Mouse (Mus musculus) pancreas, adult 10 weeks (tissue): ENCODE measurements around the gene Ifrd2. TPM values are rescaled to one million over a fixed set of nuclear protein-coding genes. Genes with fewer than 3 reads are reported as not detected.

Experiments
- polyA plus RNA-seq: library from polyadenylated mRNA; stranded (reverse); fragments of 350-450 nt; fragmentation: Illumina TruSeq; extraction: RNeasy Lipid Tissue Mini Kit (QIAGEN cat#74804); gene quantifications from one replicate; pipeline ENCODE4 v1.2.3, GENCODE M21; 2015; ENCODE audit warnings: low read depth, low replicate concordance; ENCODE audit not compliant: insufficient read depth

Gene Ifrd2
- polyA plus RNA-seq, result 23.7 TPM

GRCm38 (mm10) chr9:107586974-107587832 lies at the start of gene Ifrd2:
Gene Ifrd2, plus strand, starts transcription at chr9:107587642.

DNA sequence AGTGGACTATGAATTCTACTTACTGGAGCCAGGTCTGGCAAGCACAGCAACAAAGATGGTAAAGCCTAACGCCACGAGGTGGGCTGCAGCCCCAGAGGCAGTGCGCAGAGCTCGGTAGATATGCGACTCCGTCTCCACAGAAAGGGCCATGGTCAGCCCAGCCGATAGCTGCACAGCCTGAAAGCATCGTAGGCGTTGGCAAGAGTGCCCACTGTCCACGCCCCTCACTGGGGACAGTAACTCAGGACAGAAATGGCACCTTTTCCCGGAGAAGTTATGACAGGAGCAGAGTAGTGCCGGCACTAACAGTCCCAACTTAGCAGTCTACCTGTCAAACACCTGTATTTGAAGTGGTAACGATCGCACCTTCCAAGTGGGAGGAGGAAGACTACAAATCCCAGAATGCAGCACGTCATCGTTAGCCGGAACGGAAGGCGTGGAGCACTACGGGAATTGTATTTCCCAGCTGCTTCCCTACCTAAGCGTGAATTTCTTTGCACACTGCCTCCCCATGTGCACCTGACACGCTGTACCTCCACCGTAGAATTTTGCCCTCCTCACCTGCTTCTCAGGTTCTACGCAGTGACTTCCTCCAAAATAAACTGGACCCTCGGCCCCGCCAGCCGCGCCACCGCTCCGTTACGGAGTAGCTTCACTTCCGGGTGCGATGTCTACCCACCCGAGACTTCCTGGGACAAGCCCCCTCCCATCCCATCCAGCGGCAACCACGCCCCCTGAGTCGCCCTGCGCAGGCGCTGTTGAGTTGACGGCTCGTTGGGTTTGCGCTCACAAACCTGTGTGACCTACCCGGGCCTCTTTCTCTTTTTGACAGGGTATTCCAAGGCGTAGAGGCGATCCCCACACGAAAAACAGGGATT lies 45.7 kb upstream of the Ifrd2 start, which contains the start of the genes Cyb561d2 and Nprl2:
Gene Cyb561d2, minus strand, starts transcription at position 720 of the 878 bp plus-strand sequence.
Gene Nprl2, plus strand, starts transcription at position 753 of the 878 bp plus-strand sequence.

GRCm38 (mm10) chr9:107547026-107547425 lies 40.4 kb upstream of the Ifrd2 start, which contains the start of gene Zmynd10:
Gene Zmynd10, plus strand, starts transcription at chr9:107547298.

GRCm38 (mm10) chr9:107551117-107551889 lies 36.1 kb upstream of the Ifrd2 start, which contains the start of gene Rassf1:
Gene Rassf1, plus strand, starts transcription at chr9:107551555.

GRCm38 (mm10) chr9:107563029-107563581 lies 24.3 kb upstream of the Ifrd2 start, which contains the start of gene Tusc2:
Gene Tusc2, plus strand, starts transcription at chr9:107563255.

GRCm38 (mm10) chr9:107567702-107568319 lies 19.6 kb upstream of the Ifrd2 start, which contains the start of gene Hyal2:
Gene Hyal2, plus strand, starts transcription at chr9:107567945.

DNA sequence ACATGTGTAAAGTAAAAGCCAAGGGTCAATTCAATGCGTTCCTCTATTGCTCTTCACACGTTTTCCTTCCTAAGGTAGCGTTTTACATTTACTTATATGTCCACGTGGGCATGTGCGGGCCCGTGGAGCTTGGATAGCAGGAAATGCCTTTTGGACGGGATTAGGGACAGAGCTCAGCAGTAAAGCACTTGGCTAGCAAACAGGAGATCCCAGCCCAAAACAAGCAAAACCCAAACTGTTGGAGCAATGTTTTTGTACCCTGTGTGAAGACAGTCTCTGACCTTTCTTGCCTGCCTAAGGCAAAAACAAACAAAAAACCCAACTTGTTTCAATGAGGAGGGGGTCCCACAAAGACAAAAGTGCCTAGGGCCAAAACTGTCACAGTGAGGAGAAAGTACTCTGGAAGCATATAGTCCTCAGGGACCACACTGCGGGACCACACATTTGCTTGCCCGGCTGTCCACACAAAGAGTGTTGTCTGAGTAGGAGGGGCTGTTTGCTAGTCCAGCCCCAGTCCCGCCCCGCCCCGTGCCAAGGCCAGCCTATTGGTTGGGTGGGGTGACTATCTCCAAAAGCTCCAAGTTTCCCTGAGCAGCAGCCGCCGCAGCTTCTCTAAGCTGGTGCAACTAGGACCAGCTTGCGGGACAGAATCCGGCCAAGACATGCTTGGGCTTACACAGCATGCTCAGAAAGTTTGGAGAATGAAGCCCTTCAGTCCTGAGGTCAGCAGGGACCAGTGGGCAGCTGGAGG lies 10.9 kb upstream of the Ifrd2 start, which contains the start of gene Hyal1:
Gene Hyal1, plus strand, starts transcription at position 571 of the 751 bp plus-strand sequence.

DNA sequence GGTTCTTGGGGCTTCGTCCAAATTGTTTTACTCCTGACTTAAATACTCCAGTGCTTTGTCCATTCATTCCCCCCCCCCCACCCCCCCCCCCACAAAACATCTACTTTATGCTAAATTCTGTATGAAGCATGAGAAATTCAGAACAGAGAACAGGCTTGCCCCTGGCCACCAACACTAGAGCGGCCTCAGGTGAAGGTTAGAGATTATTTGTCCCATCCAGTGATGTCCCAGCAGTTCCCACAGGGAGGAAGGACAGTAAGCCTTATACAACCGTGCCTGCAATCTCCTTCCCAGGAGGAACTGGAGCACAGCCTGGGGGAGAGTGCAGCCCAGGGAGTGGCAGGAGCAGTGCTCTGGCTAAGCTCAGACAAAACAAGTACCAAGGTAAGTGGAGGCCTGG lies 8.9 kb upstream of the Ifrd2 start, which contains the start of gene Naa80:
Gene Naa80, plus strand, starts transcription at position 301 of the 400 bp plus-strand sequence.

DNA sequence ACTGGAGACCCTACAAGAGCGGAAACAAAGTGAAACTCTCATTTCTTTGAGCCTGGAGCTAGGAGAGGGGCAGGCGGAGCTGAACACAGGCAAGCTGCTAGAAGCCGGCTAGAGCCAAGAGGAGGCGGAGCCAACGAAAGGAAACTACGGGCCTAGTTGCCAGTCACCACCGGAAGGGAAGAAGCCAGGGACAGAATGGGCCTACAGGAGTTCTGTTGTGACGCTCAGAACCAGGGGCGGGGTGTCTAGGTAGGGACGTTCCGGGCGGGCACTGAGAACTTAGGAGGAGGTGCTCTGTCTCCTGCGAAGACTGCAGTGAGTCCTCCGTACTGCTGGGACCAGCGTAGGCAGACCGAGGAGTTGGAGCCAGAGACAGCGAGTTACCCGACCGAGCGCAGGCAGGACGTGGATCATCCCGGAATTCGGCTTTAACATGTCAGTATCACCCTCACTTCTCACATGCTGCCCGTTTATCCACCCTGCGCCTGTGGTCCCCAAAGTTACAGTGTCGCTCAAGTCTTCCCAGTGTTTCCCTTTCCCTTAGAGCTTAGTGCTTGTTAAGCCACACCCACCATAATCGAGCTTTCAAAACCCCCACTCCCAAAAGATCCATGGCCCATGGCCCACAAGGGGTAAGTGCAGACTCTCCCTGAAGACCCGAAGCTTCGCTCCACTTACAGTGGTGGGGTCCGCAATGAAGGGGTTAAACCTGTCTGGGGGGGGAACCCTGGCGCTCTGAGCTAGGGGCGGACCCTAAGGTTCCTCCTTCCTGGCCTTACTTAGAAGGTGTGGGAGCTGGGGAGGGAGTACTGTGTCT lies 6.7 kb upstream of the Ifrd2 start, which contains the start of gene Hyal3:
Gene Hyal3, plus strand, starts transcription at position 318 of the 817 bp plus-strand sequence.

GRCm38 (mm10) chr9:107608741-107609432 lies 21.4 kb downstream of the Ifrd2 start, which contains the start of gene Sema3b:
Gene Sema3b, minus strand, starts transcription at chr9:107609229.

DNA sequence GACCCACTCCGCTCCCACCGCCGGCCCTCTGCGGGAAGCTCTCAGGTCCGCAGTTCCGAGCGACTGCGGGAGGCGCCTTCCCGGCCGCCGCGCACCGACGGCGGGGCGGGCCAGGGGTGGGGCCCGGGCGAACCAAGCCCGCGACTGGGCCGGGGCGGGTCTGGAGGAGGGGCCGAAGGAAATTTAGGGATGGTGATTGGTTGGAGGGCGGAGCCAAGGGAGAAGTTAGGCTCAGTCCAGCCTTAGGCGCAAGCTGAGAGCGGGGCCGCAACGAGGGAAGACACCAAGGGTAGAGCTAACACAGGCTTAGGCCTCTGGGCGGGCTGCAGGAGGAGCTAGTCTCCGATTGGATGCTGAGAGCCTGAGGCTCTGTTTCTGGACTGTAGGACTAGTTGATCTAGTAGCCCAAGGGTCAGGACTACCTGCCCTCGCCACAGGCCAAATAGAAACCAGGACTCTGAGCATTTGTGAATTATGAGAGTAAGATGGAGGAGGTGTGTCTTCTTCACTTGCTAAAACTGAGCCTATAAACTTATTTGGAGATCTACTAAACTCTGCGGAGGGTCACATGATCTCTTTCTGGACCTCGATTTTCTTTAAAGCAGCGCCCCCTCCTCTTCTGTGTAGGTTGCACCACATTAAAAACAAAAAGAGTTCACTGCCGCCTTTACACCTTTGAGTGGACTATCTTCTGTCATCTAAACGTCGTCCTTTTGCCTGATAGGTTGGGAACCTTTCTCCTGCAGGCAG lies 48.0 kb downstream of the Ifrd2 start, which contains the start of gene Gnai2:
Gene Gnai2, minus strand, starts transcription at position 89 of the 750 bp plus-strand sequence.

Other genes with a start within 250 kb of the Ifrd2 start
- 12.6 TPM for gene Hemk1, start 249.3 kb upstream of the Ifrd2 start, polyA plus RNA-seq
- not detected for gene 6430571L13Rik, start 247.0 kb upstream of the Ifrd2 start, polyA plus RNA-seq
- 0.20 TPM for gene Cacna2d2, start 188.0 kb upstream of the Ifrd2 start, polyA plus RNA-seq
- 6.5 TPM for gene Tmem115, start 53.7 kb upstream of the Ifrd2 start, polyA plus RNA-seq
- gene Cyb561d2, start 45.4 kb upstream of the Ifrd2 start, polyA plus RNA-seq, result 2.8 TPM
- gene Nprl2, start 45.4 kb upstream of the Ifrd2 start, polyA plus RNA-seq, result 5.4 TPM
- not detected for gene Zmynd10, start 40.3 kb upstream of the Ifrd2 start, polyA plus RNA-seq
- gene Rassf1, start 36.1 kb upstream of the Ifrd2 start, polyA plus RNA-seq, result 10.7 TPM
- 11.3 TPM for gene Tusc2, start 24.4 kb upstream of the Ifrd2 start, polyA plus RNA-seq
- gene Hyal2, start 19.7 kb upstream of the Ifrd2 start, polyA plus RNA-seq, result 12.1 TPM
- gene Hyal1, start 10.7 kb upstream of the Ifrd2 start, polyA plus RNA-seq, result 1.7 TPM
- gene Naa80, start 8.8 kb upstream of the Ifrd2 start, polyA plus RNA-seq, result 10.5 TPM
- 0.76 TPM for gene Hyal3, start 6.8 kb upstream of the Ifrd2 start, polyA plus RNA-seq
- 2.8 TPM for gene Sema3b, start 21.6 kb downstream of the Ifrd2 start, polyA plus RNA-seq
- 76.6 TPM for gene Gnai2, start 47.7 kb downstream of the Ifrd2 start, polyA plus RNA-seq
- 99.2 TPM for gene Slc38a3, start 81.9 kb downstream of the Ifrd2 start, polyA plus RNA-seq
- gene Gnat1, start 92.1 kb downstream of the Ifrd2 start, polyA plus RNA-seq, result not detected
- 19.9 TPM for gene Sema3f, start 122.8 kb downstream of the Ifrd2 start, polyA plus RNA-seq
- 36.6 TPM for gene Rbm5, start 183.4 kb downstream of the Ifrd2 start, polyA plus RNA-seq